Mouse (Mus musculus) right cerebral cortex, adult 2 months (tissue): ENCODE measurements around the gene Slc19a3.

ENCODE experiments used
- DNase-seq, 2 experiments: peaks; one replicate each; pipeline ENCODE4 v3.0.0; 2021 to 2022; ENCODE audit warnings: low spot score in 2 of 2

Slc19a3 gene

DNA sequence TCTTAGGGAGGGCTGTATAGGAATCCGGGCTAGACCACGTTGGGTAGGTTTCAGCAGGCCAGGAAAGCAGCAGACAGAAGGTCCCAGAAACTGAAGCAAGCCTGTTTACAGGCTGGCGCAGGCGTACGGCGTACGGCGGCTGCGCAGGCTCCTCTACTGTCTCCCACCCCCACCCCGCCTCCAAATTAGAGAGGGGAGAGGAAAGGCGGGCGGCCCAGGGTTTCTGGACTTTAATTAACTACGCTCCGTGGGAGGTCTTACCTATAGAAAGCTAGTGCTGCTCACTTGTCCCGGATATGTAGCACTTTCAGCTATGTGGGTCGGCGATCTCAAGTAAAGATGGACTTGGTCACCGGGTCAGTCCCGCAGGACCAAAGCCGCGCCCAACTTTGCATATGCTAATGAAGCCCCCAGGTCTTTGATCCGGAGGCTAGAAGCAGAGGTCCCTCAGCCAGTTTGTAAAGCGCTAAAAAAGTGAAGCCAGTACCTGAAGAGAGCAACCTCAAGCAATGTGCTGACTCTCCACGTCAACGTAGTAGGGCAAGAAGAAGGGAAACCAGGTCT is at the start of gene Slc19a3:
Gene Slc19a3, minus strand, starts transcription at position 340 of the 564 bp plus-strand sequence.
- peak; percentile 32 to 48 for DNase-seq

- no peak for DNase-seq
These were observed 46.5 kb upstream of the Slc19a3 start for GRCm38 (mm10) chr1:83084790-83085189.

DNA sequence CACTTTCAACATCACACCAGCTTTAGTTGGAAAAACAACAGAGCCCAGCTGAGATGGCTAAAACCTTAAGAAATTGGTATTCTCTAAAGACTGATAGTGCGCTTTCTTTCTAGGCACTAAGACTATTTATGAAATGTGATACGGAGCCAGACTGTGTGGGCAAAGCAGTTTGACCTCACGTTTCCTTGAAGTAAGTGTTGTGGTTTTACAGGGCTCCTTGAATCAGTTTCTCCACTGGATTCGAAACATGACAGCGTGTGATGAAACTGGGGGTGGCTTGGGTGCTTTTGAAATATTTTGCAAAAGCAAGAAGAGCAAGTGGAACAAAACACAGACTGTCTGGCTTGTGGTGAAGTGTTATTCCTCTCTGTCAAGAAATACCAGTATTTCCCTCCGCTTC is 38.8 kb upstream of the Slc19a3 start:
- DNase-seq: peak; percentile 16 to 23

DNA sequence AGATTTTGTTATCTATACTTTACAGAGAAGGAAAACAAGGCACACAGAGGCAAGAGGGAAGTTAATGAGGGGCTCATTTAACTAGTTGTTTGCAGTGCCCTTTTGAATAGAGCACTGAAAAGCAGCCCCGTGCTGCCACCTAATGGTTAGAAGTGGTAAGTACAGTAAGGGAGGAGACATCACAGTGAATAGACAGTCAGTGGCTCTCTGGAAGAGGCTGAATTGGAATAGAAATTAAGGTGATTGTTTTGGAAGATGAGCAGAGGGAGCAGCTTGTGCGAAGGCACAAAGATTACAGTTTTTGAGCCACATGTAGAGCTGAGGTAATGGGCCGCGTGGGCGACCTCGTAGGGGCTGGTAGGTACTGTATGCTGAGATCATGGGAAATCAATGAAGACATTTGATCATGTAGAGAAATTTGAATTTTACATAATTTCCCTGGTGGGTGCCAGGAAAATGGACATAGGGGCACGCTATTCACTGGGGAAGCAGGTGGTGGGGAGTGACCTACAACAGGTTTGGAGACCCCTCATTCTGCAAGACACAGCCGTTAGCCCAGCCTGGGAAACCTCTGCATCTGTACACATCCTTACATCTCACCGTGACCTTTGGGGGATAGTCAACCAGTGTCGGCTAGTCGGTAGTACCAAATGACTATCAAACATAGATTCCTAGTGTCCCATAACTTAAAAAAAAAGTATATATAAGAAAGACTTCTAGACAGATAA is 38.1 kb upstream of the Slc19a3 start:
- DNase-seq: peak; percentile 22 to 45

DNA sequence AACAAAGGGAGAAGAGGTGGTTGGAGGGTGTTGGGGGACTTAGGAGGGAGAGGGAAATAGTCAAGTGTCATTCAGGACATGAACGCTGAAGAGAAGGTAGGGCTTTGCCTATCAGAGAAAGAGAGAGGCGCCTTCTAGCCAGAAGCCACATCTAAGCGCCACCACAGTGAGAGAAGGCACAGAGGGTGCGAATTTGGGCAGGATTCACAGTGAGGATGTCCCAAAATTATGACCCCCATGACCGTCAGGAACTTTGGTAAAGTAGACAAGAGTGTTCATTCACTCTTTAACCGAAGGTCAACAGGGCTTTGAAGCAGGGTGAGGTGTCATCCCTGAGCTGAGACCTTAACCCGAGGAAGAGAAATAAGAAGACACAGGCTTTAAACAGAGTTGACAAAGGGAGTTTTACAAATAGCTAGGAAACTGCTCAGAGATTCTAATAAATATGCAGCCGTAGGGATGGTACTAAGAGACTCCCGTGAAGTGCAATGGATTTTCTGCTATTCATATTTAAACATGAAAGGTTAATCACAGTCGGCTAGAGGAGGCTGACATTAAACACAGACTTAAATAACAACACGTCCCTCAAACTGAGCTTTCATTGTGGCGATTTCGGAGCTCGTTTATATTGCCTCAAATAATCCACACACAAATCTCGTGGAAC is 37.4 kb upstream of the Slc19a3 start:
- DNase-seq: no peak

DNA sequence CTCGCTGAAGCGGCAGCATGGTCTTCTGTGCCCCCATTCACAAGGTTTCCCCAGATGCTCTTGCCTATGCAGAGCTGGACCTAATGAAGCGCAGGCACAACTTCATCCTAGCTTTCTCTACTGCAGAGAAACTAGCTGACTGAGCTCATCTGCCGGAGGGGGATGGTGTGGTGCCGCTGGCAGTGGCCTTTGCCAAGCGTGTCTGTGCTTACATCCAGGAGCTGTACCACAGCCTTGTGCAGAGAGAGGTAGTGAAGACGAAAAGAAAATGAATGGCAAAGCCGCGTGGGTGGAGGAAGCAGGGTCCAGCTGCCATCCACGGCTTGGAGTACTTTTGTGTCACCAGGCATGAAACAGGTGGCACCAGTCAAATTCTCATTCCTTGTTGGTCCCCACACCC is 29.0 kb upstream of the Slc19a3 start:
- peak in 1 of 2 experiments; percentile 7 for DNase-seq

DNA sequence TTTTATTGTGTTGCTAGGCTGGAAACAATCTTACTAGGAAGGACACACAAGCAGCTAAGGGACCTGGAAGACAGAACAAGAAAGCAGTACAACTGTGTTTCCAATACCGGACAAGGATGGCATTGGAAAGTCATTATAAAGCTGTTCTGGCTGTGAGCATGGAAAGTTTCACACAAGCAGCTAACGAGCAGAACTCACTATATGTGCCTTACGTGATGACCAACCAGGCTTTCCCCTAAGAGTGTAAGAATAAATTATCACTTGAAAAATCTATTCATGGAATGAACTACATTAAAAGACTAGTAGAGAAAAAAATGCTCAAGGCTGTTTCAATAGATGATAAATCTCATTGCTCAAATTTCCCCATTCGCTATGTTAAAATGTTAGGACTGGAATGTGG is 28.3 kb upstream of the Slc19a3 start:
- no peak for DNase-seq

GRCm38 (mm10) chr1:83064851-83065250 is 26.6 kb upstream of the Slc19a3 start:
- peak in 1 of 2 experiments; percentile 24 for DNase-seq

- DNase-seq: no peak
These were observed 22.4 kb upstream of the Slc19a3 start, which contains the start of gene Krtap28-13 for GRCm38 (mm10) chr1:83060643-83061042. Gene Krtap28-13, plus strand, starts transcription at chr1:83060930.

DNA sequence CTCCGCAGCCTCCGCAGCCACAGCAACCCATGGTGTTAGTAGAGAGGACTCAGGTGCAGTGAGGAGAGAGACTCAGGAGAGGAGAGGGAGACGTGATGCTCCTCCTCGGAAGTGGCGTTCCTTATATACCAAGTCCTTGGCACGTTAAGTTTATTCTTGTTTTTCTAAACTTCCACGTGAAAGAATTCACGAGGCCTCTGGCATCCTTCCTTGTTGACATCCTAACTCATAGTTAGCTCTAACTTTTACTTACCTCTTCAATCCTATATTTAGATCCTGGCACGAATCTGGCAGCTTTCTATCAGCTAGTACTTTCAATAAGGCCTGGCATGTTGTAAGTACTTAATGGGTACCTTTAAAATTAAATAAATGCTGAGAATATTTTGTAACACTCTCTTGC is 21.0 kb upstream of the Slc19a3 start, which contains the start of gene A030005K14Rik:
Gene A030005K14Rik, minus strand, starts transcription at position 101 of the 400 bp plus-strand sequence.
- no peak for DNase-seq

DNA sequence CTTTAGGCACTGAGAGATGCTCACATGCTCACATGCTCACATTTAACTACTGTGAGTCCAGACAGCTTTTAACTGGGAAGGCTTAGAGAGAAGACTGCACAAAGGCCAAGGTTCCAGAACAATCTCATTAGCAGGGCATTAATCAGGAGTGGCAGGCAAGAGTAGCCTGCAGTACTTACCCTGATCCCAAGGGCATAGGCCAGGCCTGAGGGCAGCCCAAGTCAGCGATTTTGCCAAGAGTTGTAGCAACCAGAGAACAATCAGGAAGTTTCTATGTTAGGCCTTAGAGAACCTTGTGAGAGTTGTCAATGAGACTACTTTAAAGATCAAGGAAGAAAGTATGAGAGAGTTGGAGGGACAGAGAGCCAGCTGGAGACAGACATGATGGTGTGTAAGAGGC is 20.2 kb upstream of the Slc19a3 start:
- no peak for DNase-seq

DNA sequence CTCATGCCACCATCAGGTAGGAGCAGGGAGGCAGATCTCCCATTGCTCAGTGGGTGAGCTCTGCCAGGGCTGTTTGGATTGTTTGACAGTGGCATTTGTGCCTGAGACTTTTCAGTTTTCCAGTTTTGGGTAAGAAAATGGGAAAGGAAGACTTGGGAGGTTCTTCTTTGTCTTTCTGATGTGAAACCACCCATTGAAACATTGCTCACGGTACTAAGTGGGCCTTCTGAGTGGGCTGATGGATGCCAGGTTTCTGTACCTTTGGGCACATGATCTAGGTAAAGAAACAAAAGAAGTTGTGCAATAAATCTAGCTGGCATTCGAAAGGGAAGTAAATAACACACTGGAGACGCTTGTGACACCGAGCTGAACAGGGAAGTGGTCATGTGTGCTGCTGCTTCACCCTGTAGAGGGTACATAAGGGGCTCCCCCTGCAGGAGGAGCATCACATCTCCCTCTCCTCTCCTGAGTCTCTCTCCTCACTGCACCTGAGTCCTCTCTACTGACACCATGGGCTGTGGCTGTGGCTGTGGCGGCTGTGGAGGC is 6.7 kb upstream of the Slc19a3 start, which contains the start of gene Gm47969:
Gene Gm47969, plus strand, starts transcription at position 51 of the 546 bp plus-strand sequence.
- DNase-seq: no peak

DNA sequence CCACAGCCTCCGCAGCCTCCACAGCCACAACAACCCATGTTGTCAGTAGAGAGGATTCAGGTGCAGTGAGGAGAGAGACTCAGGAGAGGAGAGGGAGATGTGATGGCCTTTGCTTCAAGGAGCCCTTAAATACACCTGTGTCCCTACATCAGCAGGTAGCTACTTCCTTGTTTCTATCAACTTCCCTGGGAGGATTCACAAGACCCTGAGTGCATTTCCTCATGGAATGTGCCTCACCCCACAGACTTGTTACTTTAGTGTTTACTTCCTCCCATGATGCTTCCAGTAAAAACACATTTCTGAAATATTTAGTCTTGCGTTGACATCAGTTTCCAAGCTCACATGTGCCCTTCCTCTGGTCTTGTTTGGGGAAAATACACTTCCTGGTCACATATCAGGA is 4.1 kb upstream of the Slc19a3 start, which contains the start of gene Krtap28-10:
Gene Krtap28-10, minus strand, starts transcription at position 101 of the 400 bp plus-strand sequence.
- no peak for DNase-seq

- DNase-seq: no peak
These were observed 832 bp upstream of the Slc19a3 start for GRCm38 (mm10) chr1:83039080-83039479.

- DNase-seq: no peak
These were observed 1.2 kb downstream of the Slc19a3 start for GRCm38 (mm10) chr1:83036892-83037667.

DNA sequence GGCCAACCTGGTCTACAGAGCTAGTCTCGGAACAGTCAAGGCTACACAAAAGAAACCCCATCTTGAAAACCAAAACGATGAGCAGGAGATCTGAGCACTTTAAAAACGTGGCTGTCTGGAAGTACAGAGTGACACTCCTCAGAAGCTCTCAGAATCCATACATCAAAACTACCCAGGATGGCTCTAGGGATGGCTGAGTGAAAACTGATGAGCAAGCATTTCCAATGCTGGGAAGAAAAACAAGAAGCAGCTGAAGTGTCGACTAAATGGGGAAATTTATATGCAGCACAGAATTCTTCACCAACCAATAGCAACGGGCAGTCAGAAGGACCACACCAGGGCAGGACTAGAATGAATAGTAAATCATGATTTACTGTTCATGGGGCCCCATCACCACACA is 3.7 kb downstream of the Slc19a3 start:
- DNase-seq: no peak

GRCm38 (mm10) chr1:83032508-83032907 is 5.7 kb downstream of the Slc19a3 start:
- DNase-seq: no peak

DNA sequence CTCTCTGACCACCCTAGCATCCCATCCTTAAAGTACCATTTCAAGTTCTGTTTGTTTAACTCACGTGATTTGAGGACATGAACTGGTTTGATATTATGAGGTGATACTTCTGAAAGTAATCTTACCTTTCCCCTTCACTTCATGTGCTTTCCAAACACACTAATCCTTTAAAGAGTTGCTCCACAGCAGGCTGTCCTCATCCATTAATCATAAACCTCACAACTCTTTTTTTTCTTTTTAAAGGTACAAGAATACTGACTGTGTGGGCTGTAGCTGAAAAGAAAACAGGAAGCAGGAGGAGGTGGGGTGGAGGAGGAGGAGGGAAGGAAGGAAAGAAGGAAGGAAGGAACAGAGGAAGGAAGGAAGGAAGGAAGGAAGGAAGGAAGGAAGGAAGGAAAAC is 6.3 kb downstream of the Slc19a3 start:
- no peak for DNase-seq

- DNase-seq: no peak
These were observed 21.7 kb downstream of the Slc19a3 start for GRCm38 (mm10) chr1:83016556-83016955.

- no peak for DNase-seq
These were observed 22.8 kb downstream of the Slc19a3 start for GRCm38 (mm10) chr1:83015329-83015879.

DNA sequence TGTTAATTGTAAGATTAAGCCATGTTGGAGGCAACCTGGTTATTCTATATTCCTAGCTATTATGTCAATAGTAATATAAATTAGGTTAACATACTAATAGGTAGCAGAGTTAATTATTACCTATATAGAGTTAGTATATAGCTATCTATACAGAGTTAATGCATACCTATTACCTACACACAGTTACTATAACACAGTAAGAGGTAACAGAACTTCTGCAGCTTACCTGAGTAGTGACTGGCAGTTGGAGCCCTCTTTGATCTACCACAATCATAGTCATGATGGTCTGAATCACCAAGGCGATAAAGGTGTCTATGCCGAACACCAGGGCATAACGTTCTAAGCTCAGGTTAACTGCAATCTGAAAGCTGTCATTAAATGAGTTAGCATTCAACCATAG is 23.8 kb downstream of the Slc19a3 start:
- no peak for DNase-seq
